Mouse (Mus musculus) heart, embryonic 14.5 days (tissue): ENCODE data around the gene Abcc4. TPM values are rescaled to one million over a fixed set of nuclear protein-coding genes. Genes with fewer than 3 reads are reported as not detected.
"Not testable (repeated sequence)": the region's sequence is repeated elsewhere in the genome, so short reads cannot be mapped to it uniquely, and the experiment has no call there.

Experiments used
- ATAC-seq: fragments of 200-750 bp; cut with Nextera tagmentation; 2 replicates; pipeline ENCODE4 v1.8.0; 2017; ENCODE audit warnings: low read depth, moderate TSS enrichment; ENCODE audit not compliant: insufficient number of reproducible peaks, insufficient read depth, low FRiP score
- H3K27ac ChIP-seq, 2 experiments: fragments of 200-500 bp in 1 of 2; fragments of 300-500 bp in 1 of 2; sonication (generic) in 1 of 2; replicated peaks in 1 of 2; 2 replicates each; pipeline ENCODE4 v1.5.1; 2012 to 2014; ENCODE audit warnings: low read depth in 2 of 2, low read length in 2 of 2, control low read depth in 1 of 2, mild to moderate bottlenecking in 1 of 2, mixed read lengths in 1 of 2; ENCODE audit not compliant: control insufficient read depth in 1 of 2, insufficient read depth in 1 of 2
- H3K27me3 ChIP-seq: fragments of 300-500 bp; sonication (generic); 2 replicates; pipeline ENCODE4 v1.6.1; 2014; ENCODE audit warnings: mild to moderate bottlenecking, low read length, control low read depth; ENCODE audit not compliant: control insufficient read depth, insufficient read depth
- H3K36me3 ChIP-seq: fragments of 300-500 bp; sonication (generic); 2 replicates; pipeline ENCODE4 v1.6.1; 2014; ENCODE audit warnings: mild to moderate bottlenecking, control low read depth, low read length, mixed read lengths; ENCODE audit not compliant: control insufficient read depth, insufficient read depth
- H3K4me1 ChIP-seq, 2 experiments: fragments of 200-500 bp in 1 of 2; fragments of 300-500 bp in 1 of 2; sonication (generic) in 1 of 2; 2 replicates each; pipeline ENCODE4 v1.6.1; 2012 to 2014; ENCODE audit warnings: low read length in 2 of 2, control low read depth in 1 of 2, mixed read lengths in 1 of 2; ENCODE audit not compliant: control insufficient read depth in 2 of 2, insufficient read depth in 2 of 2
- H3K4me2 ChIP-seq: fragments of 300-500 bp; sonication (generic); 2 replicates; pipeline ENCODE4 v1.6.1; 2014; ENCODE audit warnings: mild to moderate bottlenecking, low read length
- H3K4me3 ChIP-seq, 2 experiments: fragments of 200-500 bp in 1 of 2; fragments of 300-500 bp in 1 of 2; sonication (generic) in 1 of 2; 2 replicates each; pipeline ENCODE4 v1.5.1; 2012 to 2014; ENCODE audit warnings: low read length in 2 of 2, mild to moderate bottlenecking in 2 of 2, control low read depth in 1 of 2, low read depth in 1 of 2, moderate library complexity in 1 of 2; ENCODE audit not compliant: control insufficient read depth in 1 of 2, insufficient read depth in 1 of 2
- H3K9ac ChIP-seq: fragments of 300-500 bp; sonication (generic); 2 replicates; pipeline ENCODE4 v1.6.1; 2014; ENCODE audit warnings: mild to moderate bottlenecking, low read length
- H3K9me3 ChIP-seq: fragments of 300-500 bp; sonication (generic); 2 replicates; pipeline ENCODE4 v1.6.1; 2016; ENCODE audit warnings: low read length, control low read depth; ENCODE audit not compliant: control insufficient read depth
- WGBS: fragments of 180-500 bp; shearing (Covaris S2); extraction: QIAGEN DNeasy Blood & Tissue Kit; methylation state at CpG from one replicate; pipeline ENCODE4 v1.1.7; 2014; 5-methylcytosine and 5-hydroxymethylcytosine counted together
- polyA plus RNA-seq: library from polyadenylated mRNA; unstranded; fragments of >200 nt; fragmentation: Nextera tagmentation; extraction: Ambion mirVana; gene quantifications from 2 replicates; pipeline ENCODE4 v1.2.1, GENCODE M21; 2014

The Abcc4 gene
- polyA plus RNA-seq, 1 experiment from 2014 or later: 1.8 TPM

- Histone ChIP-seq H3K4me2 (no peak overlapping the region), H3K9ac (no peak overlapping the region), H3K4me1 (peaks cover 0 to 2% of the 10 kb centered on the region in 2 experiments; a peak in 2 of 4 replicates), H3K27ac (no peak overlapping the region), H3K27me3 (no peaks in the 10 kb centered on the region), H3K9me3 (no peaks in the 10 kb centered on the region), H3K4me3 (no peak overlapping the region), H3K36me3 (no peaks in the 10 kb centered on the region)
- WGBS: 88% methylated on average over 1 of the region's 2 CpGs
- ATAC-seq: no peak
These were observed 51.1 kb downstream of the Abcc4 start for GRCm38 (mm10) chr14:118654903-118655302.

GRCm38 (mm10) chr14:118651704-118652439 lies 54.1 kb downstream of the Abcc4 start:
- Histone ChIP-seq H3K9ac (no peak overlapping the region), H3K9me3 (no peaks in the 10 kb centered on the region), H3K4me2 (no peak overlapping the region), H3K27ac (no peak overlapping the region), H3K4me1 (peaks cover 0 to 2% of the 10 kb centered on the region in 2 experiments; a peak in 1 of 4 replicates), H3K27me3 (no peaks in the 10 kb centered on the region), H3K36me3 (no peaks in the 10 kb centered on the region), H3K4me3 (no peak overlapping the region)
- no peak for ATAC-seq
- 89% methylated on average over 20 of the region's 20 CpGs for WGBS

- H3K9me3 ChIP-seq: no peaks in the 10 kb centered on the region
- no peak overlapping the region for H3K4me3 ChIP-seq
- H3K36me3 ChIP-seq: no peaks in the 10 kb centered on the region
- 90% methylated on average over 2 of the region's 2 CpGs for WGBS
- ATAC-seq: no peak
- H3K9ac ChIP-seq: no peak overlapping the region
- H3K4me1 ChIP-seq: no peaks in the 10 kb centered on the region
- no peak overlapping the region for H3K27ac ChIP-seq
- no peaks in the 10 kb centered on the region for H3K27me3 ChIP-seq
- H3K4me2 ChIP-seq: no peak overlapping the region
These were observed 56.1 kb downstream of the Abcc4 start for GRCm38 (mm10) chr14:118649895-118650256.

GRCm38 (mm10) chr14:118649199-118649894 lies 56.7 kb downstream of the Abcc4 start:
- no peak overlapping the region for H3K4me3 ChIP-seq
- H3K4me1 ChIP-seq: no peaks in the 10 kb centered on the region
- H3K9me3 ChIP-seq: no peaks in the 10 kb centered on the region
- no peak for ATAC-seq
- no peaks in the 10 kb centered on the region for H3K36me3 ChIP-seq
- no peaks in the 10 kb centered on the region for H3K27me3 ChIP-seq
- no peak overlapping the region for H3K27ac ChIP-seq
- WGBS: 69% methylated on average over 7 of the region's 7 CpGs
- no peak overlapping the region for H3K9ac ChIP-seq
- no peak overlapping the region for H3K4me2 ChIP-seq

- not testable (repeated sequence) for H3K27ac ChIP-seq, H3K9ac ChIP-seq, H3K27me3 ChIP-seq, H3K9me3 ChIP-seq, ATAC-seq, H3K4me1 ChIP-seq, H3K36me3 ChIP-seq, H3K4me3 ChIP-seq, H3K4me2 ChIP-seq
- WGBS: 61% methylated on average over 13 of the region's 13 CpGs
These were observed 63.0 kb downstream of the Abcc4 start for GRCm38 (mm10) chr14:118642940-118643591.

GRCm38 (mm10) chr14:118642140-118642539 lies 63.9 kb downstream of the Abcc4 start:
- 39% methylated on average over 8 of the region's 8 CpGs for WGBS

GRCm38 (mm10) chr14:118638447-118639275 lies 67.4 kb downstream of the Abcc4 start:
- H3K36me3 ChIP-seq: no peaks in the 10 kb centered on the region
- no peaks in the 10 kb centered on the region for H3K9me3 ChIP-seq
- H3K9ac ChIP-seq: no peak overlapping the region
- no peak for ATAC-seq
- H3K27ac ChIP-seq: no peak overlapping the region
- peaks cover 10 to 15% of the 10 kb centered on the region in 2 experiments for H3K4me1 ChIP-seq
- WGBS: 71% methylated on average over 25 of the region's 25 CpGs
- no peak overlapping the region for H3K4me2 ChIP-seq
- no peak overlapping the region for H3K4me3 ChIP-seq
- no peaks in the 10 kb centered on the region for H3K27me3 ChIP-seq

More at GRCm38 (mm10) chr14:118642140-118642539, 63.9 kb downstream of the Abcc4 start:
- no peaks in the 10 kb centered on the region for H3K9me3 ChIP-seq
- H3K9ac ChIP-seq: no peak overlapping the region
- peaks cover 4 to 7% of the 10 kb centered on the region in 2 experiments; a peak in 2 of 4 replicates for H3K4me1 ChIP-seq
- no peaks in the 10 kb centered on the region for H3K36me3 ChIP-seq
- H3K4me3 ChIP-seq: no peak overlapping the region
- no peak overlapping the region for H3K4me2 ChIP-seq
- no peak for ATAC-seq
- no peak overlapping the region for H3K27ac ChIP-seq
- H3K27me3 ChIP-seq: no peaks in the 10 kb centered on the region
